Mouse (Mus musculus): ENCODE data around the gene Pip4p1. TPM values are rescaled to one million over a fixed set of nuclear protein-coding genes. Genes with fewer than 3 reads are reported as not detected.

Pip4p1 gene
- polyA plus RNA-seq, 1 experiment from 2014 or later = 71.0 TPM

DNA sequence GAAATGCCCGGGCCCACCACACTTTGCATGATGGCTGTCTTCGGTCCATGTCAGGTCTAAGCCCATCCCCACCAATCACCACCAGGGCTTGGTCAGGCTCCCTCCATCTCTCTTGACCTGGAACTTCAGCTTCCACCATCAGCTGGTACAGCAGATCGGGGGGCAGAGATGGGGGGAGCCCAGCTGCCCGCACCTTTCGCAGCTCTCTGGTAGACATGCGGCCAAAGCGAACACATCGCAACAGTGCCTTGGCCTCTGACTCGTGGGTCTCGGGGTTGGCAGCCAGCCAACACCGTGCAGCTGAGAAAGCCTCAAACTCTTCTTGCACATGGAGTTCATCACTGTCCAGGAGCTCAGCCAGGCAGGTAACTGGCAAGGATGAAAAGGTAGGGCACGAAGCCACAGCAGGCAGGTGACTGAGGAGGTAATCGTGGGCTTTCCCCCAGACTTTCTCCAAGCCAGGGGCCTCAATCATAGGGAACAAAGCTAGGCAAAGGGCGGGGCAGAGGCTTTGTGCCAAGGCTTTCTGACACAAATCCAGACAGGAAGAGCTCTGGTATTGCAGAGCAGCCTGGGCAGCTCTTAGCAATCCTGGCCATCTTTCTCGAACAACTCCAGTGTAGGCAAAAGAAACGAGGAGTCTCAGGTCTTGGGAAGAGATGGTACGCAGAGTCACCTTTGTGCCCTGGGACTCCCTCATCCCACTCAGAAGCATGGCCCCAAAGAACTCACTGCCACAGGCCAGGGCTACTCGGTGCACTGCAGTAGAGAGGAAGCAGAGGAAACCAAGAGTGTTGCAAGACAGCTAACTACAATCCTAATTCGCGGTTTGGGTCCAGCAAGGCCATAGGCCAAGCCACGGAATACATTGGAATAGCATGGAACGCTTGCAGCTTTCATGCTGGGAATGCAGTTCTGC, 37.9 kb downstream of the Pip4p1 start:
- H3K27me3 ChIP-seq = no peaks in the 10 kb centered on the region
- no peak for TF ChIP-seq CTCF (IDR thresholded peaks at IDR 0.05)
- ChIA-PET POLR2A (no interaction called here), CTCF (interaction anchor here (0.9 kb wide), 1 partner anchor 134 kb away, joined by 3 read pairs; no protein-coding TSS in a partner anchor)
- in situ Hi-C loops (cut with MboI; ENCODE audit: low pct_unique_long_range_greater_than_20kb) = no loop called here
- DNase-seq (ENCODE audit: low read depth, low spot score) (no peak), ATAC-seq (no peak)

DNA sequence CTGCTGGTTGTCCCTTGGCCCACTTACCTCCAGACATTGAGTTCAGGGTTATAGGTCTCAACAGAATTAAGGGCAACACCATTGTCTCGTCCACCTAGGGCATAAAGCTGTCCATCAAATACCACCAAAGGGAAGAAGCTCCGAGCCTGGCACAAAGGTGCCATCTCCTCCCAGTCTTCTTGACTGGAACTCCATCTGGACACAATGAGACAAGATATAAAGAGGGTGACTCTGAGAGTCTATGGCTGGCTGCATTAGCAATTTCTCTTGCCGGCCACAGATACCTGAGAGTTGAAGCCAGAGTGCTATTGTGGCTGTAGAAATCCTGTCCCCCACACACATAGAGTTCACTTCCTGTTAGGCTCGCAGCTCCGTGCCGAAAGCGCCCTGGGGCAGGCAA, 38.6 kb downstream of the Pip4p1 start:
- ATAC-seq = no peak
- H3K27me3 ChIP-seq = no peaks in the 10 kb centered on the region
- ChIA-PET POLR2A (interaction anchor here (0.6 kb wide), 1 partner anchor 991 kb away, joined by 3 read pairs; no protein-coding TSS in a partner anchor), CTCF (interaction anchor here (0.9 kb wide), 1 partner anchor 134 kb away, joined by 3 read pairs; no protein-coding TSS in a partner anchor)
- in situ Hi-C loops (cut with MboI; ENCODE audit: low pct_unique_long_range_greater_than_20kb) = no loop called here
- TF ChIP-seq CTCF (IDR thresholded peaks at IDR 0.05) = no peak
- DNase-seq (ENCODE audit: low read depth, low spot score) = no peak

GRCm38 (mm10) chr14:50891621-50892020, 39.0 kb downstream of the Pip4p1 start:
- TF ChIP-seq CTCF (IDR thresholded peaks at IDR 0.05) = no peak
- in situ Hi-C loops (cut with MboI; ENCODE audit: low pct_unique_long_range_greater_than_20kb) = no loop called here
- DNase-seq (ENCODE audit: low read depth, low spot score) (no peak), ATAC-seq (no peak)
- ChIA-PET POLR2A (interaction anchor here (0.6 kb wide), 1 partner anchor 992 kb away, joined by 3 read pairs; no protein-coding TSS in a partner anchor), CTCF (interaction anchor here (0.9 kb wide), 1 partner anchor 135 kb away, joined by 3 read pairs; no protein-coding TSS in a partner anchor)
- no peaks in the 10 kb centered on the region for H3K27me3 ChIP-seq

GRCm38 (mm10) chr14:50876236-50876950, 54.3 kb downstream of the Pip4p1 start:
- DNase-seq (ENCODE audit: low read depth, low spot score) (no peak), ATAC-seq (no peak)
- ChIA-PET CTCF (interaction anchor here (0.8 to 2.4 kb wide), 3 partner anchors 9 to 113 kb away, joined by 3 to 9 read pairs (median 3); no protein-coding TSS in a partner anchor), POLR2A (no interaction called here)
- in situ Hi-C loops (cut with MboI; ENCODE audit: low pct_unique_long_range_greater_than_20kb) = no loop called here
- no peak for TF ChIP-seq CTCF (IDR thresholded peaks at IDR 0.05)
- H3K27me3 ChIP-seq = no peaks in the 10 kb centered on the region

Other genes with a start within 250 kb of the Pip4p1 start
- not detected for gene Olfr747, start 237.7 kb downstream of the Pip4p1 start, polyA plus RNA-seq (2021)
- not detected for gene Olfr748, start 223.5 kb downstream of the Pip4p1 start, polyA plus RNA-seq (2021)
- gene Olfr749, start 185.8 kb downstream of the Pip4p1 start, polyA plus RNA-seq (2021) = not detected
- gene Ttc5, start 145.3 kb downstream of the Pip4p1 start, polyA plus RNA-seq (2021) = 62.0 TPM
- 0.04 TPM for gene Ccnb1ip1, start 123.1 kb downstream of the Pip4p1 start, polyA plus RNA-seq (2021)
- gene Parp2, start 123.0 kb downstream of the Pip4p1 start, polyA plus RNA-seq (2021) = 28.0 TPM
- 19.6 TPM for gene Tep1, start 60.3 kb downstream of the Pip4p1 start, polyA plus RNA-seq (2021)
- gene Klhl33, start 33.3 kb downstream of the Pip4p1 start, polyA plus RNA-seq (2021) = 0.44 TPM
- 54.3 TPM for gene Osgep, start 6.0 kb downstream of the Pip4p1 start, polyA plus RNA-seq (2021)
- gene Apex1, start 5.9 kb downstream of the Pip4p1 start, polyA plus RNA-seq (2021) = 115 TPM
- 53.3 TPM for gene Pnp, start 226 bp upstream of the Pip4p1 start, polyA plus RNA-seq (2021)
- gene Gm49342, start 13.7 kb upstream of the Pip4p1 start, polyA plus RNA-seq (2021) = 31.5 TPM
- 2.9 TPM for gene Pnp2, start 25.1 kb upstream of the Pip4p1 start, polyA plus RNA-seq (2021)
- not detected for gene Rnase10, start 76.9 kb upstream of the Pip4p1 start, polyA plus RNA-seq (2021)
- gene Rnase9, start 111.0 kb upstream of the Pip4p1 start, polyA plus RNA-seq (2021) = not detected
- not detected for gene Rnase11, start 119.3 kb upstream of the Pip4p1 start, polyA plus RNA-seq (2021)
- gene Rnase12, start 126.8 kb upstream of the Pip4p1 start, polyA plus RNA-seq (2021) = not detected
- gene Olfr750, start 143.6 kb upstream of the Pip4p1 start, polyA plus RNA-seq (2021) = not detected
- gene Rnase4, start 160.2 kb upstream of the Pip4p1 start, polyA plus RNA-seq (2021) = 45.7 TPM
- gene Ang, start 160.3 kb upstream of the Pip4p1 start, polyA plus RNA-seq (2021) = 1.3 TPM
- gene Eddm3b, start 183.6 kb upstream of the Pip4p1 start, polyA plus RNA-seq (2021) = not detected
- gene Rnase6, start 193.1 kb upstream of the Pip4p1 start, polyA plus RNA-seq (2021) = not detected
- not detected for gene Rnase1, start 215.9 kb upstream of the Pip4p1 start, polyA plus RNA-seq (2021)
- not detected for gene Rnase2b, start 231.4 kb upstream of the Pip4p1 start, polyA plus RNA-seq (2021)